Mouse (Mus musculus) telencephalon, adult 2 months (tissue): ENCODE measurements around the gene Commd1.
A peak's percentile ranks its signal among the peaks of the same experiment; 100 is the strongest.

Experiments
- DNase-seq: peaks from one replicate; pipeline ENCODE4 v3.0.0-alpha.2; 2011; ENCODE audit warnings: low read depth, low spot score

The Commd1 gene

GRCm38 (mm10) chr11:22950131-22950530, 32.1 kb downstream of the Commd1 start:
- no peak for DNase-seq

DNA sequence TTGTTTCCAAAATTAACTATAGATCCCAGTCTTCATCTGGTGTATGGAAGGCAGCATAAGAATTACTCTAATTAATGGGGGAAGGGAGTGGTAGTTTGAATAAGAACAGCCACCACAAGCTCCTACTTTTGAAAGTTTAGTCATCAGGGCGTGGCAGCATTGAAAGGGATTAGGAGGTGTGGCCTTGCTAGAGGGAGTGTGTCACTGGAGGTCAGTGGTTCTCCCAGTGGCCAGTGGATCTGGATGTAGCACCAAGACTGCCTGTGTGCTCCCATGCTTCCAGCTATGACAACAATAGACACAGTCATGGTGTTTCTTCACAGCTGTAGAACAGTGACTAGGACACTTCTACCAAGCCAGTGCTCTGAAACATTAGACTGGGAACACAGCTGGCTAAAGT, 33.1 kb downstream of the Commd1 start:
- no peak for DNase-seq

- DNase-seq = no peak
Observed at GRCm38 (mm10) chr11:22938983-22939382, 43.2 kb downstream of the Commd1 start.

DNA sequence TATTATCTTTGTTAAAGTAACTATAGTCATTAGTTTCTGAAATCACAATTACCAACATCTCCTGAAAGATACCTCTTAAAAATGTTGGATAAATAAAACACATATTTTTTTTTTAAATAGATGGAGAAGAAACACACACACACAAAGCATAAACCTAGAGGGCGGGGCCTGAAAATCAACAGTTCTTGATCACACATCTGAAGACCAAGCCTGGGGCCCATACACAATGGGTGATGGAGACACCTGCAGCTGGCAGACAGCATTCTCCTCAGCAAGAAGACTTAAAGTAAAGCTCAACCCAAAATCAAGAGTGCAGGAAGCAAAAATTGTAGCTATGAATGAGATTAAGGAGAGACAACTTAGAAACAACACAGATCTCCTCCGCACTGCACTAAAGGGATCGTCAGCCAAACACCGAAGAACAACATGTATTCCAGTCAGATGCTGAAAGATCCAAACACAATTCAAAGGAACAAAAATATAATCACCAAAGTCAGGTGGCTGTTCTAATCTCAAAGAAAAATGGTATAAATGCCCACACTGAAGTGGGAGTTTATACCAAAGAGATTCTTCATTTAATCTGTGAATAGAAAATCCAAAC, 44.4 kb downstream of the Commd1 start:
- DNase-seq = peak; percentile 23

GRCm38 (mm10) chr11:22936446-22937125, 45.6 kb downstream of the Commd1 start:
- DNase-seq = peak; percentile 57

- no peak for DNase-seq
Observed at GRCm38 (mm10) chr11:22932167-22932566, 50.0 kb downstream of the Commd1 start.

- no peak for DNase-seq
Observed at GRCm38 (mm10) chr11:22931320-22931905, 50.8 kb downstream of the Commd1 start.

GRCm38 (mm10) chr11:22930129-22930528, 52.1 kb downstream of the Commd1 start:
- no peak for DNase-seq

DNA sequence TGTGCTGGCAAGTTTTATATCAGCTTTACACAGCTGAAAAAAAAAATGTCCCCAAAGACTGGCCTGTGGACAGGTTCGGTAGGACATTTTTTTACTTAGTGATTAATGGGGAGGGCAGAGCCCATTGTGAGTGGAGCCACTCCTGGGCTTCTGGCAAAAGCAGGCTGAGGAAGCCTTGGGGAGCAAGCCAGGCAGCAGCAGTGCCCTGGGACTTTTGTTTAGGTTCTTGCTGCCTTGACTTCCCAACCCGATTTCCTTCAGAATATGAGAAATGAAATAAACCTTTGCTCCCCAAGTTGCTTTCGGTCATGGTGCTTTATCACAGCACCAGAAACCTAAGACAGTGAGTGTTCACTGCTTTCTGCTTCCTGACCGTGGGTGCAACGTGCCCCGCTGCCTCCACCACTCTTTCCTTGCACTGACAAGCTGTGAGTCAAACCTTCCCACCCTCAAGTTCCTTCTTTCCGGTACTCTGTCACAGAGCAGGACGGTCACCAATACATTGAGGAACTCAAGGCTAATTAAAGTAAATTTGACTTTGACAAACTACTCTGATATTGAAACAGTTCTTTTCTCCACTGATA, 53.5 kb downstream of the Commd1 start:
- no peak for DNase-seq

DNA sequence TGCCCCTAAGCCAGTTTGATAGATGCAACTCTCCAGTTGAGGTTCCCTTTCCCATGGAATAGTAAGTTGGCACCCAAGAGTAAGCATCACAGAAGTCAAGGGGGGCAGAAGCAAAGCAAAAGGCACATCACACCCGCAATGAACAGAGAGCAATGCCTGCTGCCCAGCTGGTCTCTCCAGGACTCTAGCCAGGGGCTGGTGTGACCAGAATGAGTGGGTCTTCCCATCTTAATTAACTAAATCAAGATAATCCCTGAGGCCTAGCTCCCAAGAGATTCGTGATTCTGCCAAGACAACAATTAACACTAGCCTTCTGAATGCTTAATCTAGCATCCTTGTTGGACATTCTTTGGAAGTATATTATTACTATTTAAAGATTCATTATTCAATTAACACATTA, 58.6 kb downstream of the Commd1 start:
- DNase-seq = no peak

- DNase-seq = no peak
Observed at GRCm38 (mm10) chr11:22922546-22922945, 59.6 kb downstream of the Commd1 start.

DNA sequence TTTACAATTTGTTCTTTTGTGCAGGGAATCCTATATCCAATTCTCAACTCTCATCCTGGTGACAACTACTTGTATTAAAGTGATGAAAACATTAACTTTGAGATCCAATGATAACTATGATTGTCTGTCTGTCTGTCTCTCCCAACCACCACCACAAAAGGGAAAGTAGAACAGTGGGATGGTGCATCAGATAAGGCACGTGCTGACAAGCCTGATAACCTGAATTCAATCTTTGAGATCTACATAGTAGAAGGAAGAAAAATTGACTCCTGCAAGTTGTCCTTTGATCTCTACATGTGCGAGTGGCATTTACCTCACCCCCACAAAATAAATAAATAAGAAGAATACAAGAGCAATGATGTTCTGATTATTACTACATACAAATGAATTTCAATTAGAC, 62.8 kb downstream of the Commd1 start:
- DNase-seq = no peak

- no peak for DNase-seq
Observed at GRCm38 (mm10) chr11:22917786-22918185, 64.4 kb downstream of the Commd1 start.

DNA sequence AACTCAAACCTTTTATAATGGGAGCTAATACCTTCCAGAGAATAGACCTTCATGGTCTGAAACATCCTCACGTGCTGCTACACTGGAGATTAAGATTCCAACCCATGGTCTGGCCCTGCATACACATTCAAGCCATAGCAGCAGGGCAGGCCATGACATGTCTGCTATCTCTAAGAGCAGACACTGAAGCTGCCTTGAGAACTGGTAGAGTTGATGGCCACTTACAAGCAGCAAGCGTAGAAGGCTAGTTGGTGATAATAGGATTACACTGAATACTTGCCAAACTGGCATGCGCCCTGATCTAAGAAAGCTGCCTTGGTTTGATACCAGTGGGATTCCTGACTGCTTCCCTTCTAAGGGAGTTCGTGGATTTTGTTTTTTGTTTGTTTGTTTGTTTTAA, 68.4 kb downstream of the Commd1 start:
- no peak for DNase-seq

DNA sequence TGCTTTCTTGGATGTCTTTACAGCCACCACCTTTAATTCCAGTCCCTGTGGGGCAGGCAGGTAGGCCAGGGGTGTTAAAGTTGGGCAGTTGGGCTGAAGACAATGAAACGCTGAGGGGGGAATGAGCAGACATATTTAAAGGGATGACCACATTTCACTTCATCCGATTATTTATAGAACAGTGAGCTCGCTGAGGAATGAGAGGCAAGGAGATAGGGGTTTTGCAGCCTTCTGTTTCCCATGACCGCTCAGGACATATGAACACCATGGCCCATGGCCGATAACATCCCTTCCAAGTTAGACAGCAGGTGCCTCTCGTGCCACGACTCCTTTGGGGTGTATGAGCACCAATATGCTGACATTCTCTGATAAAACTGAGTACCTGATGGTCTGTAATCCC, 70.4 kb downstream of the Commd1 start:
- no peak for DNase-seq

GRCm38 (mm10) chr11:22906453-22906865, 75.7 kb downstream of the Commd1 start:
- DNase-seq = no peak

GRCm38 (mm10) chr11:22902923-22903322, 79.3 kb downstream of the Commd1 start:
- DNase-seq = no peak

DNA sequence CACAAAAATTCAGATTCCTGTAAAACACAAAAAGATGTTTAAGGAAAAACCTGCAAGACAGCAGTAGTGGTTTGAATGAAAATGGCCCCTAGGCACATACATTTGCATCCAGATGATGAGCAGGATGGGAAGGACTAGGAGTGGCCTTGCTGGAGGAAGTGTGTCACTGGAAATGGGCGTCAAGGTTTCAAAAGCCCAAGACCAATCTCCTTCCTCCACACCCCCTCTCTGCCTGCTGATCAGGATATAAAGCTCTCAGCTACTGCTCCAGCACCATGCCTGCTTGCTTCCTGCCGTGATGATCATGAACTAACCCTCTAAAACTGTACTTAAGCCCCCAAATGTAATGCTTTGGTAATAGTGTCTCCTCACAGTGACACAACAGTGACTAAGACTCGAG, 82.1 kb downstream of the Commd1 start:
- no peak for DNase-seq

- DNase-seq = no peak
Observed at GRCm38 (mm10) chr11:22897642-22898041, 84.5 kb downstream of the Commd1 start.

DNA sequence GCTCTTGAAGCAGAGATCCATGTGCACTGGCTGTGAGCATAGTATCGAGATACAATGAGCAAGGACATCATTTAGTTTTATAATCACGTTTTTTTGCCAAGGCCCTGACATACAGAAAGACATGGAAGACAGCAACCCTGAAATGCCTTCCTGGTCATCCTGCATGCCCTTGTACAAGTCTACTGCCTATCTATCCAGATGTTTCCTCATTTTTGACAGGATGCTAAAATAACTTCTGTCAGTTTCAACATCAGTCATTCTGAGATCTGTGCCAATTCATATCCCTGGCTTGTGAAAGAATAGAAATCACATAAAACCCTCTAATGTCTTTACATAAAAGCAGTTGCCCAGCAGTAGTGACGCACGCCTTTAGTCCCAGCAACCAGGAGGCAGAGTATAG, 85.1 kb downstream of the Commd1 start:
- no peak for DNase-seq

- DNase-seq = no peak
Observed at GRCm38 (mm10) chr11:22893075-22893474, 89.1 kb downstream of the Commd1 start.

GRCm38 (mm10) chr11:22892466-22892865, 89.7 kb downstream of the Commd1 start:
- DNase-seq = no peak

DNA sequence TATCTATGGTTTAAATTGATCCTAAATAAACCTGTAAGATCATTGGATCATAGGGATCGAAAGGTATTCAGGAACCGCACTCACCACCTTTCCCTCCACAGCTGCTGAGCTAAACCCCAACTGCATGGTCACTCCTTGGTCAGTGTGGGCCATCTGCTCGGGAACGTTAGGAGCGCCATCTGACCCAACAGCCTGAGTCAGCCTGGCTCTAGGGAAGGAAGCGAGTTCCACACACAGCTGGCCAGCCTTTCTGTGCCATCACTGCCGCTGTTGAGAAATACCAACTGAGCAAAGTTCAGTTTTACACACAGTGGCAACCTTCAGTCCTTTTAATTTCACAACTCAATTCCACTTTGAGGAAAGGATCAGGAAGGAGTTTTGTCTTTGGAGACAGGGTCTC, 90.3 kb downstream of the Commd1 start:
- DNase-seq = no peak
